Mouse (Mus musculus): ENCODE results near the gene Card6.

DNA sequence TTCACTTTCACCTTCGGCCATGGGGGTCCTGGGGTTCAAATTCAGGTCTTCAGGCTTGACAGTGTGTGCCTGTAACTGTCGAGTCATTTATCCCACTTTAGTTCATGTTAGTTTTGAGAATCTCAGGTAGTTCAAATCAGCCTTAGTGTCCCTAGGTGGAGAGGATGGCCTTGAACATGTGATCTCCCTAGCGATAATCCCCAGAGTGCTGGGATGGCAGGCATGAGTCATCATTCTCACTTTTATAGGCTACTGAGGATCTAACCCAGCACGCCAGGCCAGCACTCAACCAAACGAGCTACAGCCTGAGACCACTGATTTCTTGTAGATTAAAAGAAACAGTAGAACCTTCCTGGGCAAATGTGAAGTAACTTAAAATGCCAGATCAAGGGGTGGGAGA lies 33.7 kb upstream of the Card6 start:
- no peak for TF ChIP-seq POLR2A (IDR thresholded peaks at IDR 0.05; ENCODE audit: low read depth, low read length)
- no peak for TF ChIP-seq CTCF (conservative IDR thresholded peaks at IDR 0.05 in 1 of 2, IDR thresholded peaks at IDR 0.05 in 1 of 2; ENCODE audit: low read depth in 2 of 2, low read length in 2 of 2)
- no peak for TF ChIP-seq KAT2A (IDR thresholded peaks at IDR 0.05; ENCODE audit: insufficient replicate concordance, low read length)
- no peak for TF ChIP-seq CHD2 (IDR thresholded peaks at IDR 0.05; ENCODE audit: low read length)
- no peak for TF ChIP-seq NELFE (IDR thresholded peaks at IDR 0.05; ENCODE audit: low read depth, low read length)
- TF ChIP-seq TCF12 (IDR thresholded peaks at IDR 0.05; ENCODE audit: low read depth, low read length) = no peak
- no peak for TF ChIP-seq BHLHE40 (IDR thresholded peaks at IDR 0.05; ENCODE audit: low read depth, low read length)
- TF ChIP-seq ZNF384 (IDR thresholded peaks at IDR 0.05; ENCODE audit: low read depth, low read length) = no peak
- no peak for TF ChIP-seq RAD21 (IDR thresholded peaks at IDR 0.05; ENCODE audit: low read depth, low read length)
